Mouse (Mus musculus) ES-E14 (cell line): ENCODE measurements around the gene Fam219b. TPM values are rescaled to one million over a fixed set of nuclear protein-coding genes. Genes with fewer than 3 reads are reported as not detected.

ENCODE experiments used
- DNase-seq: peaks from one replicate; pipeline ENCODE4 v3.0.0-alpha.2; 2013; ENCODE audit warnings: low read depth, low spot score
- H3K27ac ChIP-seq: 2 replicates; pipeline ENCODE4 v1.5.1; 2012; ENCODE audit warnings: low read depth, mild to moderate bottlenecking, low read length, moderate library complexity, mixed read lengths; ENCODE audit not compliant: poor library complexity, insufficient read depth, severe bottlenecking
- H3K36me3 ChIP-seq: 2 replicates; pipeline ENCODE4 v1.6.1; 2012; ENCODE audit warnings: mild to moderate bottlenecking, low read length, moderate library complexity, mixed read lengths; ENCODE audit not compliant: control insufficient read depth, poor library complexity, insufficient read depth, severe bottlenecking
- H3K4me1 ChIP-seq, 2 experiments: fragments of 150-350 bp in 1 of 2; sonication (generic) in 1 of 2; 2 replicates each; pipeline ENCODE4 v1.6.1; 2012; ENCODE audit warnings: low read length in 2 of 2, mild to moderate bottlenecking in 1 of 2, mixed read lengths in 1 of 2; ENCODE audit not compliant: control insufficient read depth in 2 of 2, insufficient read depth in 2 of 2, poor library complexity in 1 of 2
- H3K4me3 ChIP-seq, 2 experiments: fragments of 150-350 bp in 1 of 2; sonication (generic) in 1 of 2; 2 replicates each; pipeline ENCODE4 v1.5.1; 2012; ENCODE audit warnings: low read length in 2 of 2, low read depth in 1 of 2, mild to moderate bottlenecking in 1 of 2, mixed read lengths in 1 of 2; ENCODE audit not compliant: insufficient read depth in 1 of 2, poor library complexity in 1 of 2, severe bottlenecking in 1 of 2
- H3K9ac ChIP-seq: 2 replicates; pipeline ENCODE4 v1.6.1; 2012; ENCODE audit warnings: low read depth, mild to moderate bottlenecking, low read length, mixed read lengths; ENCODE audit not compliant: poor library complexity, insufficient read depth, severe bottlenecking
- H3K9me3 ChIP-seq: fragments of 150-350 bp; sonication (generic); 2 replicates; pipeline ENCODE4 v1.6.1; 2012; ENCODE audit warnings: low read depth, mild to moderate bottlenecking, low read length; ENCODE audit not compliant: control insufficient read depth, insufficient read depth
- CHD2 ChIP-seq: IDR thresholded peaks from 2 replicates; pipeline ENCODE4 v1.6.1; 2014; ENCODE audit warnings: mild to moderate bottlenecking, low read depth, low read length, inconsistent platforms
- HCFC1 ChIP-seq: IDR thresholded peaks from 2 replicates; pipeline ENCODE4 v1.6.1; 2012; ENCODE audit warnings: low read length, inconsistent platforms, borderline replicate concordance; ENCODE audit not compliant: insufficient read depth
- MAFK ChIP-seq: IDR thresholded peaks from 2 replicates; pipeline ENCODE4 v1.6.1; 2014; ENCODE audit warnings: mild to moderate bottlenecking, low read depth, low read length, inconsistent platforms; ENCODE audit not compliant: insufficient read depth
- ZC3H11A ChIP-seq: IDR thresholded peaks from 2 replicates; pipeline ENCODE4 v1.6.1; 2012; ENCODE audit warnings: low read depth, mild to moderate bottlenecking, inconsistent platforms, low read length, borderline replicate concordance
- ZNF384 ChIP-seq: IDR thresholded peaks from 2 replicates; pipeline ENCODE4 v1.6.1; 2012; ENCODE audit warnings: low read depth, low read length, inconsistent platforms
- in situ Hi-C, 2 experiments: fragments of 600-800 bp; cut with MboI; formaldehyde crosslinking; loops; one replicate each; pipeline ENCODE4 v1.15.1; 2025; ENCODE audit warnings: low sequenced_read_pairs in 2 of 2, inconsistent platforms in 1 of 2; ENCODE audit not compliant: unreplicated experiment in 2 of 2
- total RNA-seq: library from RNA; depleted of rRNA; stranded (reverse); fragments of 300-350 nt; gene quantifications from 2 replicates; pipeline ENCODE4 v1.2.3, GENCODE M21; 2012

Gene Fam219b
- total RNA-seq, 1 experiment = 10.8 TPM

DNA sequence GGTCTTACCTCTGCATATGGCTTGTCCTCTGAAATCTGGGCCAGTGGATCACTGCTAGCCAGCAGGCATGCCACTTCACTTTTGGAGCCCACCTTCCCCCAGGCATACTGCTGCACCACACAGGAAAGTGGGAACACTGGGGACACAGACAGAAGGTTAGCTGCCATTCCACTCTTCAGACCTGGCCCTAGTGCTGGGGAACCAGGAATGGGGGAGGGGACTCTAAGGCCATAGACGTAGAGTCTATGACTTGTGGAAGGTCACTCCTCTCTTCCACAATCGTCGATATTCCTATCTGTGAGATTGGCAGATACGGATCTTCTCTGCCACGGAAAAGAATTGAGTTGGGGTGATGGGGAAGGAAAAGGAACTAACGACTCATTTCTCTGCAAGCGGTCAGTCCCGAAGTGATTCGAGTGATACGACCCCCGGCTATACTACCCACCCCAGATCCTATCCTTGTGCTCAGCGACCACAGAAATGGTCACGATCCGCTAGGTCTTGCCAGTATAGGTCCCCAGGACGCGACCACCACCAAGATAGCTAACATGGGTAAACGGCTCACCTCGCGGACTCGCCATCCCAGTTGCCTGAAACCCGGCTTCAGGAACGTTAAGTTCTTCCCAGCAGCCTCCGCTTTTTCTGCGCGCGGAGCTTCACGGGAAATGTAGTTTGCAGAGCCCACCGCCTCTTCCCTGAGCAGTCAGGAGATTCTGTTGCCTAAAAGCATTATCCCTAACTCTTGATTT, 15.0 kb downstream of the Fam219b start, which contains the start of gene Mpi:
TSS of gene Mpi (minus strand) at position 625 of the 749 bp plus-strand sequence.
- Histone ChIP-seq H3K27ac (no peak within 1 kb of the TSS), H3K4me3 (peak within 1 kb of the TSS; percentile 71 to 77), H3K36me3 (0 out of 2 replicates have a peak, but pooled peaks cover 3% of the 10 kb centered on the region), H3K9me3 (no peaks in the 10 kb centered on the region; the same call in 1 of the 2 replicates), H3K4me1 (peaks cover 6 to 20% of the 10 kb centered on the region in 2 experiments; a peak in 3 of 4 replicates), H3K9ac (peak within 1 kb of the TSS; percentile 69; the same call in 1 of the 2 replicates)
- in situ Hi-C loops = no loop called here
- DNase-seq = no peak
- TF ChIP-seq MAFK (no peak), CHD2 (no peak), HCFC1 (peak; percentile 91)

DNA sequence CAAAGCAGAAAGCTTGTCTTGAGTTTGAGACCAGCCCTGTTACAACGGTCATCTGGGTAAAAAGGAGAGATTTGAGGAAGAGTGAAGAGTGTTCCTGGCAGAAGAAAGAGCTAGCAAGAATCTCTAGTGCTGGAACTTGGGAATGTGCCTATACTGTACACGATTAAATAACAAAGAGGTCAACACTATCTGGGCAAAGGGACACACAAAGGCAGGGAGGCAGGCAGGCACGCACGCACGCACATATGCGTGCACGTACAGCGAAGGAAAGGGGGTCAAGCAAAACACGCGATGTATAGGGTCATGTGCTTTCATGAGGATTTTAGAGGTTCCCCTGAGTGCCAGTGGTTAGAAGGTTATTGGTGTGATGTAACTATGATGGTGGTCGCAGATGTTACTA, 15.8 kb downstream of the Fam219b start:
- DNase-seq = no peak
- H3K4me1 ChIP-seq = peaks cover 6 to 17% of the 10 kb centered on the region in 2 experiments; a peak in 3 of 4 replicates
- H3K27ac ChIP-seq = no peak overlapping the region
- H3K36me3 ChIP-seq = 0 out of 2 replicates have a peak, but pooled peaks cover 3% of the 10 kb centered on the region
- no peak overlapping the region for H3K4me3 ChIP-seq
- H3K9ac ChIP-seq = no peak overlapping the region
- in situ Hi-C loops = no loop called here
- no peak for TF ChIP-seq CHD2
- no peak for TF ChIP-seq HCFC1
- TF ChIP-seq ZNF384 = no peak
- TF ChIP-seq MAFK = no peak
- no peak for TF ChIP-seq ZC3H11A
- H3K9me3 ChIP-seq = no peaks in the 10 kb centered on the region; the same call in 1 of the 2 replicates

DNA sequence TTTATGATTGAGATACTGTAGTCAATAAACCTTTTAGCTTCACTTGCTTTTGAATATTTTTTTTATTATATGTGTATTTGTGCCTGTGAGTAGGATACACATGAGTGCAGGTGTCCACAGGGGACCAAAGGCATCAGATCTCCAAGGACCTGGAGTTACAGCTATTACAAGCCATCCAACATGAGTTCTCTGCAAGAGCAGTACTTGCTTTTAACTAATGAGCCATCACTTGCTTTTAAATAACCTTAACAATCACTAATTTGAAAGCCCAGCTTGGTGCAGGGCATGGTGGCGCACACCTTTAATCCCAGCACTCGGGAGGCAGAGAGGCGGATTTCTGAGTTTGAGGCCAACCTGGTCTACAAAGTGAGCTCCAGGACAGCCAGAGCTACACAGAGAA, 17.4 kb downstream of the Fam219b start:
- Histone ChIP-seq H3K9ac (no peak overlapping the region), H3K9me3 (no peaks in the 10 kb centered on the region; the same call in 1 of the 2 replicates), H3K36me3 (0 out of 2 replicates have a peak, but pooled peaks cover 3% of the 10 kb centered on the region), H3K4me3 (no peak overlapping the region), H3K4me1 (peaks cover 6 to 12% of the 10 kb centered on the region in 2 experiments; a peak in 3 of 4 replicates), H3K27ac (no peak overlapping the region)
- in situ Hi-C loops = no loop called here
- DNase-seq = no peak
- TF ChIP-seq MAFK = no peak
- no peak for TF ChIP-seq HCFC1
- no peak for TF ChIP-seq ZC3H11A
- TF ChIP-seq CHD2 = no peak
- no peak for TF ChIP-seq ZNF384

DNA sequence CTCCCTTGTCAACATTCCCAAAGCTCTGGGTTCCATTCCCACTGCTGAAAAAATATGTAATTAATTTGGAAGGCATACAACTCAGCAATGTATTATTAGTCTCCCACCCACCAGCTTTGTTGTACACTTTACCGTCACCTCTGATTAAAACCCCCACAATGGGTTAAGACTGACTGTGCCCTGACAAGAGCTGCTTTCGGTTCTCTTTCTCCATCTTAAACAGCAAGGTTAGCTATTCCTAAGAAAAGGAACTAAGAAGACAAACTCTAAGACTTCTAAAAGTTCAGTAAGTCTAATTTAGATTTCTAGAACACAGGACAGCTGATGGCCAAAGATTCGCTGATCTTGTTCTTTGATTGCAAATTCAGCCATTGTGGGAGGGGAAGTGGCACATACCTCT, 19.9 kb downstream of the Fam219b start:
- no peak for TF ChIP-seq MAFK
- TF ChIP-seq CHD2 = no peak
- TF ChIP-seq ZC3H11A = no peak
- no peak for TF ChIP-seq HCFC1
- TF ChIP-seq ZNF384 = no peak
- no peak for DNase-seq
- H3K9ac ChIP-seq = no peak overlapping the region
- peaks cover 6 to 15% of the 10 kb centered on the region in 2 experiments; a peak in 3 of 4 replicates for H3K4me1 ChIP-seq
- H3K9me3 ChIP-seq = no peaks in the 10 kb centered on the region
- no peaks in the 10 kb centered on the region for H3K36me3 ChIP-seq
- no peak overlapping the region for H3K4me3 ChIP-seq
- in situ Hi-C loops = no loop called here
- H3K27ac ChIP-seq = no peak overlapping the region
